8 mouse cellular contexts compared by ENCODE assay signal in the genomic region with DNA sequence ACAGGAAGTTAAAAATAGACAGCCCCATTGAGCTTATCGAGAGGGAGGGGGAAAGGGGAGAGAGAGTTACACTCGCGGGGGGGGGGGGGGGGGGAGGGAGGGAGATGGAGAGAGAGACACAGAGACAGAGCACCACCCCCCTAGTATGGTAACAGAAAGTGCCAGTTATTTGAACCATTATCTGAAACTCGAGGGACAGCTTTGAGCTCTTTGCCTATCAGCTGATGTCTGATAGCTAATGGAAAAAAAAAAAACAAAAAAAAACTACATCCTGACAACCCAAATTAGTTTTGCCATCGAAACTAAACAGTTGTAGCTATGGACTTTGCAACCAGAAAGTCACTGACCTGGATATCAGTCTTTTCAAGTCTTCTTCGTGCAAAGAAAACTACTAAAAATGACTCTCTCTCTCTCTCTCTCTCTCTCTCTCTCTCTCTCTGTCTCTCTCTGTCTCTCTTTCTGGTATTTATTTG. TPM values are rescaled to one million over a fixed set of nuclear protein-coding genes. Genes with fewer than 3 reads are reported as not detected.
DNase-seq lines count a peak whose midpoint lies in the region; ATAC-seq lines count a peak whose summit lies in the region.

Gene Ccdc141, minus strand, starts transcription at position 4 of the 473 bp plus-strand sequence.

- 4% methylated on average over 4 of the region's 6 CpGs for WGBS in lung, embryonic 16.5 days
- 24% methylated on average over 4 of the region's 6 CpGs for WGBS in forebrain, embryonic 10.5 days
- WGBS in hindbrain, embryonic 14.5 days: 9% methylated on average over 6 of the region's 6 CpGs
- 4% methylated on average over 4 of the region's 6 CpGs for WGBS in liver, embryonic 15.5 days (ENCODE audit: insufficient replicate concordance)

- peak within 1 kb of the TSS; percentile 94 for H3K27ac ChIP-seq in lung, embryonic 16.5 days (ENCODE audit: low read length)
- H3K27ac ChIP-seq in forebrain, embryonic 10.5 days: peak within 1 kb of the TSS; percentile 83
- 0 out of 2 replicates have a peak within 1 kb of the TSS, but pooled peaks have one; percentile 7 for H3K27ac ChIP-seq in hindbrain, embryonic 14.5 days
- H3K27ac ChIP-seq in liver, embryonic 15.5 days (replicated peaks): no peak within 1 kb of the TSS

- H3K9ac ChIP-seq in lung, embryonic 16.5 days (ENCODE audit: low read length): peak within 1 kb of the TSS; percentile 82
- peak within 1 kb of the TSS; percentile 47 for H3K9ac ChIP-seq in hindbrain, embryonic 14.5 days
- peak within 1 kb of the TSS; percentile 42; the same call in 1 of the 2 replicates for H3K9ac ChIP-seq in liver, embryonic 15.5 days

- H3K9me3 ChIP-seq in lung, embryonic 16.5 days (ENCODE audit: control insufficient read depth, low read length): no peaks in the 10 kb centered on the region
- H3K9me3 ChIP-seq in forebrain, embryonic 10.5 days: no peaks in the 10 kb centered on the region
- no peaks in the 10 kb centered on the region for H3K9me3 ChIP-seq in hindbrain, embryonic 14.5 days (ENCODE audit: control insufficient read depth, low read length)
- no peaks in the 10 kb centered on the region for H3K9me3 ChIP-seq in liver, embryonic 15.5 days (replicated peaks)

- no peaks in the 10 kb centered on the region for H3K36me3 ChIP-seq in lung, embryonic 16.5 days (ENCODE audit: control insufficient read depth, insufficient read depth, low read length)
- no peaks in the 10 kb centered on the region for H3K36me3 ChIP-seq in forebrain, embryonic 10.5 days (replicated peaks)
- no peaks in the 10 kb centered on the region for H3K36me3 ChIP-seq in hindbrain, embryonic 14.5 days (replicated peaks; ENCODE audit: control insufficient read depth, insufficient read depth)
- no peaks in the 10 kb centered on the region for H3K36me3 ChIP-seq in liver, embryonic 15.5 days (replicated peaks)

- H3K4me3 ChIP-seq in lung, embryonic 16.5 days (ENCODE audit: low read length): peak within 1 kb of the TSS; percentile 68
- H3K4me3 ChIP-seq in forebrain, embryonic 10.5 days: peak within 1 kb of the TSS; percentile 56
- H3K4me3 ChIP-seq in hindbrain, embryonic 14.5 days (replicated peaks; ENCODE audit: low read length): peak within 1 kb of the TSS; percentile 28
- H3K4me3 ChIP-seq in liver, embryonic 15.5 days (replicated peaks): peak within 1 kb of the TSS; percentile 58

- H3K4me1 ChIP-seq in lung, embryonic 16.5 days (replicated peaks; ENCODE audit: control insufficient read depth, insufficient read depth, low read length): peaks cover 42% of the 10 kb centered on the region
- peaks cover 51% of the 10 kb centered on the region for H3K4me1 ChIP-seq in forebrain, embryonic 10.5 days
- peaks cover 20% of the 10 kb centered on the region for H3K4me1 ChIP-seq in hindbrain, embryonic 14.5 days (replicated peaks; ENCODE audit: control insufficient read depth, insufficient read depth, low read length)
- peaks cover 27% of the 10 kb centered on the region for H3K4me1 ChIP-seq in liver, embryonic 15.5 days (replicated peaks)

- no peak for ATAC-seq in lung, embryonic 16.5 days (ENCODE audit: low read depth)
- ATAC-seq in hindbrain, embryonic 14.5 days (ENCODE audit: low FRiP score): no peak
- ATAC-seq in liver, embryonic 15.5 days (ENCODE audit: insufficient read depth): no peak
- ATAC-seq in frontal cortex, adult (ENCODE audit: low TSS enrichment): no peak

- no peaks in the 10 kb centered on the region for H3K27me3 ChIP-seq in lung, embryonic 16.5 days (ENCODE audit: control insufficient read depth, insufficient read depth, low read depth, low read length)
- 0 out of 2 replicates have a peak, but pooled peaks cover 8% of the 10 kb centered on the region for H3K27me3 ChIP-seq in forebrain, embryonic 10.5 days (ENCODE audit: poor library complexity, severe bottlenecking)
- 0 out of 2 replicates have a peak, but pooled peaks cover 3% of the 10 kb centered on the region for H3K27me3 ChIP-seq in hindbrain, embryonic 14.5 days (ENCODE audit: control insufficient read depth, insufficient read depth, low read length)
- no peaks in the 10 kb centered on the region; the same call in 1 of the 2 replicates for H3K27me3 ChIP-seq in liver, embryonic 15.5 days

- no peak for DNase-seq in lung, postnatal 4 days
- no peak for DNase-seq in forebrain, embryonic 10.5 days (ENCODE audit: extremely low spot score, low spot score)
- DNase-seq in hindbrain, embryonic 14.5 days (ENCODE audit: low spot score): no peak
- no peak for DNase-seq in spleen, postnatal 14 days (ENCODE audit: low spot score in 2 of 2)
- no peak for DNase-seq in frontal cortex, postnatal 10 days (ENCODE audit: low spot score in 2 of 2)

- peak within 1 kb of the TSS; percentile 86 for H3K4me2 ChIP-seq in lung, embryonic 16.5 days (ENCODE audit: low read depth, low read length)
- peak within 1 kb of the TSS; percentile 63 for H3K4me2 ChIP-seq in hindbrain, embryonic 14.5 days (replicated peaks)
- H3K4me2 ChIP-seq in liver, embryonic 15.5 days: peak within 1 kb of the TSS; percentile 81

RNA-seq across cellular contexts. Expression of gene Ccdc141, which starts in this region (rescaled TPM):
- 19.6 and 25.1 TPM in 2 replicates for polyA plus RNA-seq in lung, embryonic 16.5 days (2015; fragmentation: Nextera tagmentation; extraction: Ambion mirVana)
- 2.6 and 3.1 TPM in 2 replicates for polyA plus RNA-seq in forebrain, embryonic 10.5 days (2016; fragmentation: Nextera tagmentation; extraction: Ambion mirVana)
- 8.6 and 10.7 TPM in 2 replicates for polyA plus RNA-seq in hindbrain, embryonic 14.5 days (2014; fragmentation: Nextera tagmentation; extraction: Ambion mirVana)
- 0.81 and 1.4 TPM in 2 replicates for polyA plus RNA-seq in liver, embryonic 15.5 days (2015; fragmentation: Nextera tagmentation; extraction: Ambion mirVana)
